Mouse (Mus musculus): Measurements from ENCODE around the gene Crtac1. TPM values are rescaled to one million over a fixed set of nuclear protein-coding genes. Genes with fewer than 3 reads are reported as not detected.

Gene Crtac1
- polyA plus RNA-seq (2015; fragmentation: Illumina TruSeq; extraction: RNeasy Lipid Tissue Mini Kit (QIAGEN cat#74804); ENCODE audit: insufficient read depth, low replicate concordance), result not detected

GRCm38 (mm10) chr19:42431485-42432190 lies at the start of gene Crtac1:
Crtac1 (minus strand) TSS chr19:42431783.

GRCm38 (mm10) chr19:42247519-42247918 lies 184.1 kb downstream of the Crtac1 start, which contains the start of gene Golga7b:
Golga7b (plus strand) TSS chr19:42247574.

Other genes with a start within 250 kb of the Crtac1 start
- not detected for gene Sfrp5, start 229.5 kb downstream of the Crtac1 start, polyA plus RNA-seq (2015; fragmentation: Illumina TruSeq; extraction: RNeasy Lipid Tissue Mini Kit (QIAGEN cat#74804); ENCODE audit: insufficient read depth, low replicate concordance)
- not detected for gene Golga7b, start 184.2 kb downstream of the Crtac1 start, polyA plus RNA-seq (2015; fragmentation: Illumina TruSeq; extraction: RNeasy Lipid Tissue Mini Kit (QIAGEN cat#74804); ENCODE audit: insufficient read depth, low replicate concordance)
- 42.0 TPM for gene R3hcc1l, start 87.0 kb upstream of the Crtac1 start, polyA plus RNA-seq (2015; fragmentation: Illumina TruSeq; extraction: RNeasy Lipid Tissue Mini Kit (QIAGEN cat#74804); ENCODE audit: insufficient read depth, low replicate concordance)
- gene Loxl4, start 181.0 kb upstream of the Crtac1 start, polyA plus RNA-seq (2015; fragmentation: Illumina TruSeq; extraction: RNeasy Lipid Tissue Mini Kit (QIAGEN cat#74804); ENCODE audit: insufficient read depth, low replicate concordance), result 0.44 TPM

All from spleen, adult 10 weeks (tissue).